Mouse (Mus musculus): ENCODE data around the gene Cd1d1.

Cd1d1 gene

GRCm38 (mm10) chr3:86960656-86961394 is 38.4 kb downstream of the Cd1d1 start:
- DNase-seq: no peak

GRCm38 (mm10) chr3:86959088-86959487 is 40.2 kb downstream of the Cd1d1 start:
- no peak for DNase-seq

- DNase-seq: no peak
These were observed 43.9 kb downstream of the Cd1d1 start for GRCm38 (mm10) chr3:86955376-86955775.

- DNase-seq: no peak
These were observed 44.7 kb downstream of the Cd1d1 start for GRCm38 (mm10) chr3:86954521-86954920.

- DNase-seq: no peak
These were observed 45.4 kb downstream of the Cd1d1 start for GRCm38 (mm10) chr3:86953819-86954218.

- DNase-seq: no peak
These were observed 48.6 kb downstream of the Cd1d1 start for GRCm38 (mm10) chr3:86950652-86951051.

All from lung, postnatal 14 days (tissue).